Mouse (Mus musculus) lung, postnatal 0 days (tissue): ENCODE data around the gene Nol7.

Experiments
- CTCF ChIP-seq: IDR thresholded peaks from 2 replicates; pipeline ENCODE4 v1.5.1; 2016; ENCODE audit warnings: antibody characterized with exemption, mild to moderate bottlenecking
- EP300 ChIP-seq: IDR thresholded peaks from 2 replicates; pipeline ENCODE4 v1.6.1; 2016; ENCODE audit warnings: antibody characterized with exemption, mild to moderate bottlenecking, control low read depth

GRCm38 (mm10) chr13:43442551-43442950 lies 44.4 kb downstream of the Nol7 start:
- TF ChIP-seq CTCF (no peak), EP300 (no peak)
